Mouse (Mus musculus) megakaryocyte-erythroid progenitor cell, adult 5-6 weeks (primary cell): Measurements from ENCODE around the gene Slc25a11. TPM values are rescaled to one million over a fixed set of nuclear protein-coding genes. Genes with fewer than 3 reads are reported as not detected.

Experiments
- ATAC-seq: replicated peaks from 2 replicates; pipeline ENCODE4 v1.8.0; 2016; ENCODE audit warnings: mild to moderate bottlenecking, inconsistent platforms; ENCODE audit not compliant: severe bottlenecking, poor library complexity, low FRiP score, low TSS enrichment
- total RNA-seq, 2 experiments: library from RNA; stranded (forward) in 1 of 2; stranded (reverse) in 1 of 2; fragments of 200-1000, 215-1000 nt in 1 of 2; fragments of >200 nt in 1 of 2; fragmentation: Nextera tagmentation in 1 of 2; gene quantifications; 2 replicates each; pipeline ENCODE4 v1.2.3; 2014 to 2017

Slc25a11 gene
- total RNA-seq, 2 experiments from 2014 or later: 36.2 to 63.1 TPM

GRCm38 (mm10) chr11:70653345-70654197, 6.3 kb upstream of the Slc25a11 start:
- ATAC-seq: 0 out of 2 replicates have a peak, but pooled peaks have one; percentile 8

- no peak for ATAC-seq
These were observed 5.6 kb upstream of the Slc25a11 start for GRCm38 (mm10) chr11:70652884-70653344.

- no peak for ATAC-seq
These were observed 5.0 kb upstream of the Slc25a11 start for GRCm38 (mm10) chr11:70652029-70652883.

DNA sequence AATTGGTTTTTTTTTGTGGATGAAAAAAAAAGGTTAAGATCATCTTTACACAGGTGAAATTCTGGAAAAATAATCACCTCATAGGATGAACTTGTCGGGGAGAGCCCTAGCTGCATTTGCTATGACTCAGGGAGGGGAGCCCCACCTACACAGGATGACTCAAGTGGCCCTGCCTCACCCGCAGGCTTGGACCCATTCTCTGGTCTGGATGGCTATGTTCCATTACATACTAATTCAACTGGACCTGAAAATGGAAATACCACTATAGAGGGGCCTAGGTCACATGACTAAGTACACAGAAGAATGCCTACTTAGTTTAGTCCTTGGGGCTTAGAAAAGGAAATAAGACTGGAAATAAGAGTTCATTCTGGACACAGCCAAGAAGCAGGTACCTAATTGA, 4.1 kb upstream of the Slc25a11 start:
- ATAC-seq: no peak

DNA sequence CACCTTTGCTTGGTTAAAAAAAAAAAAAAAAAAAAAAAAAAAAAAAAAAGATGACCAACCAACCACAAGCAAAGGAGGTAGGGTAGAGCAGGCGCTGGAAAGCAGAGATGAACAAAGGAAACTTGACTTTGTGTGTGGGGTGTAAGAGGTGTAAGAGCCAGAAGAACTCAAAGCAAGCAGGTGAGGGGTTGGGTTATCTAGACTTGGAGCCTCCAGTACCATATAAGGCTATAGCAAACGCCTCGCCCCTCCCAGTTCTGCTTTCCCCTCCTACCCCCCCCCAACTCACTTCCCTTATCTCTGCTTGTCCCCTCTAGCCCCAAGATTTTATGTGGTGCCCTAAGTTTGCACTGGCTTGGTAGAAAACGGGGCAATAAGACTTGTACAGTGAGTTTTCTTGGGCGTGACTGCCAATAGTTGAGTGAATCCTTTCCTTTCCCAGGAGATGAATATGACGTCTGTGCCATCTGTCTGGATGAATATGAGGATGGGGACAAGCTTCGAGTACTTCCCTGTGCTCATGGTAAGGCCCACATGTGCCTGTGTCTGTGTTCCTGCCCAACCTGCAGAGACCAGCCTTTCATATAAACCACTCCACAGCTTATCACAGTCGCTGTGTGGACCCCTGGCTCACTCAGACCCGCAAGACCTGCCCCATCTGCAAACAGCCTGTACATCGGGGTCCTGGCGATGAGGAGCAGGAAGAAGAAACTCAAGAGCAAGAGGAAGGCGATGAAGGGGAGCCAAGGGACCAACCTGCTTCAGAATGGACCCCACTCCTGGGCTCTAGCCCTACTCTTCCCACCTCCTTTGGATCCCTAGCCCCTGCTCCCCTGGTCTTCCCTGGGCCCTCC, 3.3 kb upstream of the Slc25a11 start:
- no peak for ATAC-seq

GRCm38 (mm10) chr11:70649185-70649734, 2.0 kb upstream of the Slc25a11 start:
- ATAC-seq: no peak

GRCm38 (mm10) chr11:70648512-70648911, 1.2 kb upstream of the Slc25a11 start:
- ATAC-seq: peak; percentile 13

DNA sequence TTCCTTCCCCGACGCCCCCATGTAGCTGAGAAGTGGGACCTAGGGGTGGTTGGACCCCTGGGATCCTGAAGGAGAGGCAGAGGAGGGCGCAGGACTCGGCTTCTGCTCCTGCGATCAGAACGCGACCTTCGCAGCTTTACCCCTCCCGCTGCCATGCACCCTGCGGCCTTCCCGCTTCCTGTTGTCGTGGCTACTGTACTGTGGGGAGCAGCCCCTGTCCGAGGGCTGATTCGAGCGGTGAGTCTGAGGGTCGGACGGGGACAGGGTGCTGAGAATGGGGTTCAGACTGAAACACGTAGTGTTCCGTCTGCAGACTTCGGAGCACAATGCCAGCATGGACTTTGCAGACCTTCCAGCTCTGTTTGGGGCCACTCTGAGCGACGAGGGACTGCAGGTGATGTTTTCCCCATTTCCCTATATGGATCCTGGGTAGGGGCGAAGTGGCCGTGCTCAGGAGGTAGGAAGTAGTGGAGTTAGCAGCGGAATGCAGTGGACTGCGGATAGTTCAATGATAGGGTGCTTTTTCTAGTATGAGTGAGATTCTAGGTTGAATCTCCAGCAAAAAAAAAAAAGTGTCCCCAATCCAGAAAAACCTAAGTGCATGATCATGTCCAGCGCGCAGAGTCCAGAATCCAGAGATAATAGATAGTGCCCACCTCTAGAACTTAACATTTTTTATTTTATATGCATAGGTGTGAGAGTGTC, 589 bp upstream of the Slc25a11 start:
- peak; percentile 10; the same call in 1 of the 2 replicates for ATAC-seq

GRCm38 (mm10) chr11:70646259-70646555, 1.1 kb downstream of the Slc25a11 start:
- ATAC-seq: no peak

GRCm38 (mm10) chr11:70645461-70646258, 1.6 kb downstream of the Slc25a11 start:
- no peak for ATAC-seq

GRCm38 (mm10) chr11:70644564-70645103, 2.6 kb downstream of the Slc25a11 start:
- no peak for ATAC-seq

- ATAC-seq: no peak
These were observed 4.2 kb downstream of the Slc25a11 start for GRCm38 (mm10) chr11:70643051-70643450.

- no peak for ATAC-seq
These were observed 6.0 kb downstream of the Slc25a11 start for GRCm38 (mm10) chr11:70641241-70641640.

DNA sequence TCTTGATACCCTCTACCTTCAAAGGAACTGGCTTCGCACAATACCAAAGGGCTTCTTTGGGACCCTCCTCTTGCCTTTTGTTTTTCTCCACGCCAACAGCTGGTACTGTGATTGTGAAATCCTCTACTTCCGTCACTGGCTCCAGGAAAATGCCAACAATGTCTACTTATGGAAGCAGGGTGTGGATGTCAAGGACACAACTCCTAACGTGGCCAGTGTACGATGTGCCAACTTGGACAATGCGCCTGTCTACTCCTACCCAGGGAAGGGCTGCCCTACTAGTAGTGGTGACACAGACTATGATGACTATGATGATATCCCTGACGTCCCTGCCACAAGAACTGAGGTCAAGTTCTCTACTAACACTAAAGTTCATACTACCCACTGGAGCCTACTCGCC, 7.3 kb downstream of the Slc25a11 start:
- ATAC-seq: no peak

- peak; percentile 85 for ATAC-seq
These were observed 8.5 kb downstream of the Slc25a11 start, which contains the start of gene Gp1ba for GRCm38 (mm10) chr11:70638714-70639278. TSS of gene Gp1ba (plus strand) at chr11:70639122.

DNA sequence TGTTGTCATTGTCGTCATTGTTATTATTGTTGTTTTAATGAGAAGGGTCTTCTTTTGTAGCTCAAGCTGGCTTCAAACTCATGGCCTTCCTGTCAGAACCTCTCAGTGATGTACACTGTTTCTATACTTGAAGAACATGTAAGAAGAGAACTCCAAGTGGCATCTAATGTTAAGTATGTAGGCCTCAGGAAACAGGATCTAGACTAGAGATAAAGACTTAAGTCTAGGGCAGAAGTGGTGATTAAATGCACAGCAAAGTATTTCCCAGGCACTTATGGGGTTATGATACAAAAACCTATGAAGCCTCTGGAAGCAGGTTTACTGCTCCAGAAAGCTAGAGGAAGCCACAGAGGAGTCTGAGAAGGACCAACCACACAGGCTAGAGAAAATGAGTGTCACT, 9.0 kb downstream of the Slc25a11 start:
- ATAC-seq: 0 out of 2 replicates have a peak, but pooled peaks have one; percentile 17

GRCm38 (mm10) chr11:70637764-70638163, 9.5 kb downstream of the Slc25a11 start:
- no peak for ATAC-seq
